Mouse (Mus musculus): ENCODE results near the gene Gm6793.

Gene Gm6793

GRCm38 (mm10) chr8:112014936-112015335, at the start of gene Gm6793:
Gene Gm6793 (minus strand): TSS chr8:112015036.
- DNase-seq (ENCODE audit: low spot score): no peak

GRCm38 (mm10) chr8:112061372-112061771, 46.5 kb upstream of the Gm6793 start:
- DNase-seq (ENCODE audit: low spot score): peak; percentile 80

- DNase-seq (ENCODE audit: low spot score): no peak
These were observed 39.6 kb upstream of the Gm6793 start for GRCm38 (mm10) chr8:112054456-112054855.

- DNase-seq (ENCODE audit: low spot score): no peak
These were observed 36.7 kb upstream of the Gm6793 start for GRCm38 (mm10) chr8:112051537-112051936.

- no peak for DNase-seq (ENCODE audit: low spot score)
These were observed 35.1 kb upstream of the Gm6793 start for GRCm38 (mm10) chr8:112049984-112050383.

- DNase-seq (ENCODE audit: low spot score): no peak
These were observed 33.5 kb upstream of the Gm6793 start for GRCm38 (mm10) chr8:112048293-112048692.

GRCm38 (mm10) chr8:112045896-112046295, 31.1 kb upstream of the Gm6793 start:
- DNase-seq (ENCODE audit: low spot score): peak; percentile 80

GRCm38 (mm10) chr8:112045182-112045581, 30.3 kb upstream of the Gm6793 start:
- DNase-seq (ENCODE audit: low spot score): no peak

- DNase-seq (ENCODE audit: low spot score): no peak
These were observed 22.7 kb upstream of the Gm6793 start for GRCm38 (mm10) chr8:112037521-112037920.

- peak; percentile 33 for DNase-seq (ENCODE audit: low spot score)
These were observed 19.8 kb upstream of the Gm6793 start for GRCm38 (mm10) chr8:112034603-112035002.

GRCm38 (mm10) chr8:112033071-112033470, 18.2 kb upstream of the Gm6793 start:
- DNase-seq (ENCODE audit: low spot score): no peak

- DNase-seq (ENCODE audit: low spot score): no peak
These were observed 15.8 kb upstream of the Gm6793 start for GRCm38 (mm10) chr8:112030663-112031062.

GRCm38 (mm10) chr8:112029455-112029854, 14.6 kb upstream of the Gm6793 start:
- no peak for DNase-seq (ENCODE audit: low spot score)

- no peak for DNase-seq (ENCODE audit: low spot score)
These were observed 3.0 kb downstream of the Gm6793 start for GRCm38 (mm10) chr8:112011816-112012242.

GRCm38 (mm10) chr8:112010997-112011815, 3.6 kb downstream of the Gm6793 start, which contains the start of the genes Kars and Terf2ip:
Gene Kars (minus strand): TSS chr8:112011323.
Gene Terf2ip (plus strand): TSS chr8:112011398.
- peak; percentile 36 for DNase-seq (ENCODE audit: low spot score)

GRCm38 (mm10) chr8:112009558-112009957, 5.3 kb downstream of the Gm6793 start:
- no peak for DNase-seq (ENCODE audit: low spot score)

GRCm38 (mm10) chr8:112007669-112008068, 7.2 kb downstream of the Gm6793 start:
- no peak for DNase-seq (ENCODE audit: low spot score)

GRCm38 (mm10) chr8:112005601-112006000, 9.2 kb downstream of the Gm6793 start:
- DNase-seq (ENCODE audit: low spot score): no peak

- DNase-seq (ENCODE audit: low spot score): no peak
These were observed 10.1 kb downstream of the Gm6793 start for GRCm38 (mm10) chr8:112004754-112005153.

GRCm38 (mm10) chr8:111992703-111993039, 22.2 kb downstream of the Gm6793 start:
- no peak for DNase-seq (ENCODE audit: low spot score)

- peak; percentile 55 for DNase-seq (ENCODE audit: low spot score)
These were observed 22.7 kb downstream of the Gm6793 start, which contains the start of gene Adat1 for GRCm38 (mm10) chr8:111992013-111992702. Gene Adat1 (minus strand): TSS chr8:111992302.

- DNase-seq (ENCODE audit: low spot score): no peak
These were observed 23.6 kb downstream of the Gm6793 start for GRCm38 (mm10) chr8:111991278-111991677.

GRCm38 (mm10) chr8:111989911-111990310, 24.9 kb downstream of the Gm6793 start:
- DNase-seq (ENCODE audit: low spot score): peak; percentile 57
